Mouse (Mus musculus): Measurements from ENCODE around the gene Sh3gl2. TPM values are rescaled to one million over a fixed set of nuclear protein-coding genes. Genes with fewer than 3 reads are reported as not detected.

Sh3gl2 gene
- total and polyA plus RNA-seq, 3 experiments: 7.7 to 41.8 (median 27.7) TPM

DNA sequence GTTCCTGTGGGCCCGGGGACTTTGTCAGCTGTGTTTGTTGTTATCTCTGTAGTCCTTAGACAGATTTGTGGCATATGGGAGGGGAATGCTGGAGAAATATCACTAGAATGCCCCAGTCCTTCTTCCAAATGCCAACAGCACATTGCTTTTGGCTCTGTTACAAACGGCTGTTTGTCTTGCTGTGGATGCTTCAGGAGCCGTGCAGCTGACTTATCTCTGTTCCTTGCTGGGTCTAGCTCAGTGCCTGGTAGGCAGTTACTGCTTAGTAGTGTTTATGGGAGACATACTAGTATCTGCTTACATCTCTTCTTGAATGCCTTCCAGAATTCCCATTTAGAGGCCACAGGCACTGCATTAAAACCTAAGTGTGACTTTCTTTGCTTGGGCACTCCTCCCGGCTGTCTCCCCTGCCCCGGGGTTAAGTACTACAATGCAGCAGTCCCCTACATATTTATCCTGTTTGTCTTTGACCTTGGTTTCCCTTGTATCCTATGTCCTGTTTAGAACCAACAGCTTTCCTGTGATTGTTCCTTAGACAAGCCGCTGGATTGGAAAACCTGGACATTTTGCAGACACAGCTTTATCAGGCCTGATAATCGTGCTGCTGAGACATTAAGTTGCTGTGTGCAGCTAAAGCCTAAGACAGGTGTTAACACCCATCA lies 101.1 kb downstream of the Sh3gl2 start:
- peak; percentile 50 for DNase-seq

DNA sequence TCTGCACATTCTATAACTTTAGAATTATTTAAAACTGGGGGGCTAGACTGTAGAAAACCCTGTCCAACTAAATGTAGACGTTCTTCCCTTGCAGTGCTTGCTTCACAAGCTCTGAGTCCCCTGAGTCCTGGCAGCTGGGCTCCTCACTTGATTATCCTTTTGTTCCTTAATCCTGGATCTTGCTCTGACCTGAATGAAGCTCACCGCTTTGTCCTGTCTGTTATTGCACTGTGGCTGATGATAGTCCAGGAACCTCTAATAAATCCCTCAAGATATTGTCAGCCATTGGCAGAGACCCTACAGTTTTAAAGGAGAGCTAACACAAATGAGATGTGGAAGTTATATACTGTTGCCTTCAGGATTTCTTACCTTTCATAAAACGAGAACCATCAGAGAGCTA lies 114.2 kb downstream of the Sh3gl2 start:
- no peak for DNase-seq

DNA sequence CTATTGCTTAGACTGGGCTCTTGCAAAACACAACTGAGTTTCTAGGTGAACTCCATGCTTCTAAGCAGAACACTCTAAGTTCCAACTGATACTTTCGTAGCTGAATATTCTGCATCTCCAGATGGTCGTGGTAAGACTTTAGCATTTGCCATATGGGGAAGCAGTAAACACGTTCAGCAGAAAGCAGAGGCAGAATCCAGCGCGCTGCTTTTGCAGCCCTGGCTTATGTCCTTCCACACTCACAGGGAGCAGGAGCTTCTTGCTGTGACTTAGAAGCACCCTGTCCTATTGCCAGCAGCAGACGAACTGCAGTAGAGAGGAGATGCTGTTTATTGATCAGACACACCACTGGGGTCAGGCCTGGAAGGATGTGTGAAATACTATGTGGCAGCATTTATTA lies 120.5 kb downstream of the Sh3gl2 start:
- no peak for DNase-seq

DNA sequence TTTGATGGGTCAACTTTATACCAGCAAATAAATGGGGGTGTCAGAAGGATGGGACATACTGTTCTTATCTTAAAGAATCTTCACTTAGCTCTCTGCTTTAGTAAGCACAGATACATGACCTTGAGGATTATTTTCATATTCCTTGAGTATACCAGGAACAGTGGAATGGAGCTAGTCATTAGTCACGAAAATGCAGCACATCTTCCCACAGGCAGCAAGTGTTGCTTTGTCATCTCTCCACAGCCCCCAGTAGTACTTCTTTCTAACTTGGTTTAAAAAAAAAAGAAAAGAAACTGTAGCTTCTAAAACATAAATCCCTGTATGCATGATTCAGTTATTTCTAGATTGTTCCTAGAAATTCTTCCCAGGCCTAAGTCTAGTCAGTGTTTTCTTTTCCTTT lies 121.1 kb downstream of the Sh3gl2 start:
- DNase-seq: no peak

DNA sequence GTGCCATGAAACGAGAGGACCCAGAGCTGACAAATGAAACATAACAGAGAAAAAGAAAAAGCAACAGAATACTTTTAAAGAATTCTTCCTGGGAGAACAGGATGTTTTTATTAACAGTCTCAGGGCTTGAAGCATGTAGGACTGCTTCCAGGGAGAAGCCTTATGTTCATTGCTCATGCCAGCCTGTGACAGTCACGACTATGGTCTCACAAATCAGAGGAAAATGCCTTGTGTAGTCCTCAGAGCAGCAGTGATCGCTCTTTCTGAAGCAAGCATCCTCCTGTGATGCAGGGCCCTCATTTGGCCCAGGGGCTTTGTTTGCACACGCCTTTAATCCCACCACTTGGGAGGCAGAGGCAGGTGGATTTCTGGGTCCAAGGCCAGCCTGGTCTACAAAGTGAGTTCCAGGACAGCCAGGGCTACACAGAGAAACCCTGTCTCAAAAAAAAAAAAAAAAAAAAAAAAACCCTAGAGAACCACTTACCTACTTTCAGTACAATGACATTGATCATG lies 129.8 kb downstream of the Sh3gl2 start:
- no peak for DNase-seq

DNA sequence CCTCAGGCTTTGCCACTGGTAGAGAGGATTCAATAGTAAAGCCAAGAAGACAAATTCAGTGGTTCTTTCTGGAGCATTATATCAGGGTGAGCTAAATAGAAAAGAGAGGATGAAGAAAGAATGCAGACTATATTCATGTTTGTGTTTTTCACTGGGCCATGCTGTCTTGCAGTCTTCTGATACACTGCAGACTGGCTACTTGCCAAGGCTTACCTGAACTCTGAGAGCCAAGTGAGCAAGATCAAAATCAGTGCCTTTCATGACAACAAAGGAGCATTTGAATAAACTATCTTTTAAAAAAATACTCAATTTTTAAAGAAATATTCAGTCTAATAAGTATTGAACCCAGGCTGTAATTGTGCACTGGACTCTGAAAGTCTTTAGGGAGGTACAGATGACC lies 131.4 kb downstream of the Sh3gl2 start:
- DNase-seq: no peak

DNA sequence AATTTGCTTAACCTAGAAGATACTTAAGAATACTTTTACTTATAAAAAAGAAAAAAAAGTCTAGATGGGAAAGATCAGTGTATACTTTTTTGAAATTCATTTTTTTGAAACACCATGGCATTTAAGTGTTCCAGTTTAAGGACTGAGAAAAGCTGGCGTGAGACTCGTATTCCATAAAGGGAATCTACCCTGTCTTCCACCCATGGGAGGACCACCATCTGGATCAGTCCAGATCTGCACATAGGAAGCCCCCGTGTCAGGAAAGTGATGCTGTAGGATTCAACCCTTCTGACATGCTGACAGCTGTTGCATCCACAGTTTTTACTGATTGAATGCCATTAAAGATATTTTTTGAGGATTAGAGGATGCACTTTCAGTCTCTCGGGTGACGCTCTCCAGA lies 134.2 kb downstream of the Sh3gl2 start:
- DNase-seq: no peak

DNA sequence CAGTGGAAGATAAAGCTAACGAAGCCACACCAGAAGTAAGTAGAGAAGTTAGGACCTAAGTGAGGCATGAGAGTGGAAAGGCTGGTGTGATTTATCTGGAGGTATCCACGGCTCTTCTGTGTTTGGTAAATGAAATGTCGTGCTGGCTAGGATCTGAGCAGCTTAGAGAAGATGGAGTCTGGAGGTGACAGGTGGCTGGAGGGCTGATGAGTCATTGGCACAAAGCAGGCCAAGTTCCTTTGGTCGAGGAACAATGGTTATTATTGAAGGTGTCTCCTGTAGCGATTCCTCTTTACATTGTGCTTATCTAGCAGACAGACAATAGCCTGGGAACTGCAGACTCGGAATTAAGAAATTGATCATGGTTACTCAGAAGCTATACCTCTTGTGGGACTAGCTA lies 135.8 kb downstream of the Sh3gl2 start:
- DNase-seq: no peak

DNA sequence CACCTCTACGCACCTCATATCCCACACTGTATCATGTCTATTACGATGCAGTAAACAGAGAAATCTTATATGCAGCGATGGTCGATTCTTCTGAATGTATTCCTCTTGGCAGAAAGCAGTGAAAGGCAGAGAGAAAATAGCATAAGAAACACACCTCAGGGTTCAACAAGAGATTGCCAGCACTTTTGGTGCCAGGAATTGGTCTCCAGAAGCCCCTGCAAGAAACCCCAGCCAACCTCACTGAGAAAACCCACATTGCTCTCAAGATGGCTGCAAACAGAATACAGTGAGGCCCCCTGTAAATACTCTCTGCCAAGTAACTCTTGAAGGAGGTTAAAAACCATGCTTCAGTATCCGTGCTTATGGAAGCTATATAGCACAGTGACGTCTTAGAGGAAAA lies 141.0 kb downstream of the Sh3gl2 start:
- DNase-seq: no peak

DNA sequence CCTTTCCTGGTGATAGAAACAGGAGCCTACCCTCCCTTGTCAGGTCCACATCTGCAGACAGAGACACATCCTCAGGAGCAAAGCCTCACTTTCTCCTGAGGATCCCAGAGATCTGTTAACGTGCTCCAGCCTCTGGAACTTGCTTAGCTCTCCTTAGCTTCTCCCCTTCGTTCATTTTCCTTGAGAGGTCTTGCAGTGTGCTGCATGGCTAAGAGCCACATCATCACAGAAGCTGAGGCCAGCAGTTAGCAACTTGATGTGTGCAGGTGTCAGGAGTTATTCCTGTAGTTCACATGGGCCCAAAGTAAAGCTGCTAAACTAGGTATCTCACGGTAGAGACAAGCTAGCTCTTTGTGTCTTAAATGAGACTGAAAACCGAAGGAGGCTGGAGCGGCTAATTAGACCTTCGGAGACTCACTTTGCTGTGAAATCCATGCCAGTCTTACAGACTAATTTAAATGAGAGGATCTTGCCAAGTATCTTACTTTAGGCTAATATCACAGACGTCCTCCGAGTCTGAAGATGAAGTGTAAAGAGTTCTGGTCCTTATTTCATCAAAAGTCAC lies 143.2 kb downstream of the Sh3gl2 start:
- DNase-seq: no peak

DNA sequence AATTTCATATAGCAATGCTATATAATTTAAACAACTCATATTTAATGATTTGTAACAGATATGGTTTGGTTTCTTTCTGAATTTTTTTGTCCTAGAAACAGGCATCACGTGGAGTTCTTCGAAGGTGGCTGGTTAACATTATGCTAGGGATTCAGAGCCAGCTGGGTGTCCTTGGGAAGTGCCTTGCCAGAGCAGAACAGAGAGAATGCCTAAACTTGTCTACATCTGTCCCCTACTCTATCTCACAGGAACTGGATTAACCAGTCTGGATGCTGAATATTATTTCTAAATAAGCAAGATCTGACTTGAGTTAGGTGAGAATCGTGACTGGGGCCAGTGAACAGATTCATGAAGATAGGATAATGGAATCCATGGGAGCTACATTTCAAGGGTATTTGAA lies 157.7 kb downstream of the Sh3gl2 start:
- peak; percentile 26 for DNase-seq

DNA sequence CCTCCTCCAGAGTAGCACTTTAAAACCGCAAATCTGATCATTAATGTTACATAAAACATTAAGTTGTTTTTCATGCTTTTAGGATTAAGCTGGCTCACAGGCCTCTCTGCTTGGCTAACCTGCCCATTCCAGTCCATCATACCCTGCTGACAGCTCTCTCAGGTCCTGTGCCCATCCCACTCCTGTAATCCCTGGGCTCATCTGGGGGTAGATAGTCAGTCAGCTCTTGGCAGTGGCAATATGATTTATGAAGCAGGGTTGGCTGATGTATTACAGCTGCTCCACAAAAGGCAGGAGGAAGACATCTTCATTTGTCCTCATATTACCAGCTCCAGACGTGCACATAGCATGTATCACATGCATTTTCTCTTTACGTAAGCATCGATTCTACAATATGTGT lies 158.3 kb downstream of the Sh3gl2 start:
- no peak for DNase-seq

DNA sequence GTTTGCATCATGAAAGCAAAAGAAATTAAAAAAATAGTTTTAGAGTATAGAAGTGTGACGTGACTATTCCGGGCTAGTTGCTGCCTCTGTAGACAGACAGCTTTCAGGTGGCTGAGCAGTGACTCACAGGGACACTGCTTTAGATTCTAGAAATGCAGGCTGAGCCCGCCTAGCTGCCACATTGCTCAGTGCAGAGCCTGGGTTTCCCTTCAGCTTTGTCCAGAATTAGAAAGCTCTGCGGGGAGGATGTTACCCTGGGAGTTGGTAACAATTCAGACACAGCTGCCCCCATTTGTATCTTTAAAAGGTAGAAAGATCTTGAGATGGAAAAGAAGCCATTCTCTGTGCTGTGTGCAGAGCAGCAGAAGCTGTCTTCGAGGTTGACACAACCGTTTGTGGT lies 166.1 kb downstream of the Sh3gl2 start:
- DNase-seq: no peak

DNA sequence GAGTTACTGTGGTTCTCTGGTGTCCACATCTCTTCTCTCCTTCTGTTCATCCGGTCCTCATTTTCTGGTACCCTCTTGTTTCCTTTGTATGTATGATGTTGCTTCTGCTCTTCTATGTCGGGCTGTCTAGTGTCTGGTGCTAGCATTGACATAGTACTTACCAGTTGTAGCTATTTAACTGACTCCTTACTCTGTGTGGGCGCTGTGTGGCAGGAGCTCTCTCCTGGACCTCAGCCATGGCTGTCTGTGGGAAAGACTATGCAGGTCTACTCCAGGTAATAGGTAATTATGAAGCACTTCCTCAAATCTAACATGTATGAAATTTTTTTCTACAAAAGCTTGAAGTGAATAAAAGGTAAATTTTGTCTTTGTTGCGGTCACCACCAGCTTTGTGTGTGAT lies 169.9 kb downstream of the Sh3gl2 start:
- no peak for DNase-seq

DNA sequence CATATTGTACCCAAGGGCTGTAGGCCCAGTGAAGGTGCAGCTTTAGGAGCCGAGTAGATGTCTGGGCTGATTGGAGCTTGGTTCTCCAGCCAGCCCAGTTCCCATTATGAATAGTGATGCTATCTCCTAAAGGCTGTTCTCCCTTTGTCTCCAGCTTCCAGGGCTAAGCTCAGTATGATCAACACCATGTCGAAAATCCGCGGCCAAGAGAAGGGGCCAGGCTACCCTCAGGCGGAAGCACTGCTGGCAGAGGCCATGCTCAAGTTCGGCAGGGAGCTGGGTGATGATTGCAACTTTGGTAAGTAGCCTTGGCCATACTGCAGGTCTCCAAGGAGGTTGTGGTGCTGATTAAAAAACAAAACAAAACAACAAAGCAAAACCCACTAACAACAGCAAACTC lies 171.3 kb downstream of the Sh3gl2 start:
- DNase-seq: no peak

DNA sequence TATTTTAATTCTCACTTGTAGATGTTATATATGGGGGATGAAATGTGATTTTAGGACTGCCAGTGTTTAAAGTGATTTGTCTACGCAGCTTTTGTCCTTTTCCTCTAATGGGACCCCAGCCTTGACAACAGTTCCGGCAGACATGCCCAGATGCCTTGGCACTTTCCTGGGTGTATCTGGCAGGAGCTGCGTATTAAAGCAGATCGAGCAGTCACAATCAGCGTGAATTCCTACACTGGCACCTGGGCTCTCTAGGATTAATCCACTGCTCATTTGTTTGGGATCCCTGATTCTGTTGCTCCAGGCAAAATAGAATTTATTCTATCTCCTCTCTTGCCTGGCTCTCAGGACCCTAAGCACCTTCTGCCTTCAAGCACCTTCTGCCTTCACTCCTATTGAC lies 171.7 kb downstream of the Sh3gl2 start:
- DNase-seq: no peak

DNA sequence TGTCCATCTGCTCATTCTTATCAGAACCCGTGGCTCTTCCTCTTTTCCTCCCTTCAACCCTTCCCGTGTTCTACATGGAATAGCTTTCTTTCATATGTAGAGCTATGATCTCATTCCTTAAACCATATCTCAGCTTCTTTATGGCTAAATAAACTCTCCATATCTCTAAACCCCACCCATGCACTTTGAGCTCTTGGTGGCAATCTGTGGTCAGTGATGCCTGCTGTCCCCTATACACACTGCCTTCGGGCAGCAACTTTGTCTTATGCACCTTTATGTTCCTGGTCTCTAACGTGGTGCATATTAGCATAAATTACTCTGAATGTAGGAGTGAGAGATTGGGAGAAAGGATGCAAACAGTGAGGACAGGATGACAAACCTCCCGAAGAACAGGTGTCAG lies 180.3 kb downstream of the Sh3gl2 start:
- no peak for DNase-seq

DNA sequence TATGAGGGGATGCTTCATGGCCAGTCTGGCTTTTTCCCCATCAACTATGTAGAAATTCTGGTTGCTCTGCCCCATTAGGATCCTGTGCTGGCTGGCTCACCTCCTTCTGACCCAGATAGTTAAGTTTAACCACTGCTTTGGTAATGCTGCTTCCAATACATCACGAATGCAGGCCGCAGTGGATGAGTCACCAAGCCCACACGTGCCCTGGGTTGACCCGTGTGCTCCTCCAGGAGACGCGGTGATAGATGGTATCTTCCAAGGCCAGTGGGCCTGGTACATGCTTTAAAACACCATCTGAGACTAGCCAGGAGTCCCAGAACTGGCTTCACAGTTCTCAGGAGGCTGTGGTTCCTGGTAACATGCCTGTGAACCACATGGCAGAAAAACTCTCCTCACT lies 182.8 kb downstream of the Sh3gl2 start:
- DNase-seq: peak; percentile 81

DNA sequence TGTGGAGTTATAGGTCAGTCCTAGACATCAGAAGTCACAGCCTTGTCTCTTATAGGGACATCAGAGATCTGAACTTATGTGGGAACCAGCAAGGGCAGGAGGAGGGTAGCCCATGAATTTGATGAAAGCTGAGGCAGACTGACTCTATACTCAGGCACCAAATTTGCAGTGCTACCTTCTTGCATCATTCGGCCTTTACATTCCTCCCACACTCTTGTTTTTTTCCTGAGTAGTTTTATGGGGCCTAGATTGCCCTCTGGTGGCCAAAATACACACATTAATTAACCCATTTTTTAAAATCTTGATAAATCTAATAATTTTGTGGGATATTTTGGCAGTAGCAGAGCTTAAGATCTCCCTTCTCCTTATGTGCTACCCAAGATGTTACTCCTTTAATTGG lies 186.9 kb downstream of the Sh3gl2 start:
- peak; percentile 22 for DNase-seq

DNA sequence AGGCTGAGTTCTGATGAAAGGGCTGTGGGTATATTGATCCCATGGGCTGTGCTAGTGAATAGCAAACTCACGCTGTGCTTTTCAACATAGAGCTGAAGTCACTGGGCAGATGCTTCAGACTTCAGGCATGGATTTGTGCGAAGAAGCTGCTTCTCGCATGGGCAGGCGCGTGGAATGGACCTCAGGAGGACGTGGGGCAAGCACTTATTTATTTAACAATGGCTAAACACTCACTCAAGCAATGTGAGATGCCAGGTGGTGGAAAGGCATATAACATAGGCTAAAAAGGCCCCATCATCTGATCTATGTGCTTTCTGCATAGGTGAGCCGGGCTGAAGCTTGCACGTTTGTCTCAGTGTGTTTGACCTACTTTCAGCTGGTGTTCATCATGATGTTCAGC lies 193.8 kb downstream of the Sh3gl2 start:
- DNase-seq: no peak

DNA sequence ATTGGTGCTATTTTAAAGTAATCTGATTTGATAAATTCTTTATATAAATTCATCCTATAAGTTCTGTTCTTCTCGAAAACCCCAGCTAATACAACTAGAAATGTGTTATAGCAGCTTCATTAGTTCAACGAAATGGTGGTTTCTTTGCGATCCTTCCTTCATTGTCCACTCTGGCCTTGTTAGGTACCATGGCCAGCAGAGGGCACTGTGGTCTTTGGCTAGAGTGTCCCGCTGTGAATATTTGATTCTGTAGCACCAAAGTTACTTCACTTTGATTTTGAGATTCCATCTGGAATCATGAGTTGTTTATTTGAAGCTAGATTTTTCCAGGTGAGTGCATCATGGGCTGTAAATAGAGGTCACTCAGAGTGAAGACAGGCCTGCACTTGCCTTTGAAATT lies 197.9 kb downstream of the Sh3gl2 start:
- DNase-seq: peak; percentile 53

DNA sequence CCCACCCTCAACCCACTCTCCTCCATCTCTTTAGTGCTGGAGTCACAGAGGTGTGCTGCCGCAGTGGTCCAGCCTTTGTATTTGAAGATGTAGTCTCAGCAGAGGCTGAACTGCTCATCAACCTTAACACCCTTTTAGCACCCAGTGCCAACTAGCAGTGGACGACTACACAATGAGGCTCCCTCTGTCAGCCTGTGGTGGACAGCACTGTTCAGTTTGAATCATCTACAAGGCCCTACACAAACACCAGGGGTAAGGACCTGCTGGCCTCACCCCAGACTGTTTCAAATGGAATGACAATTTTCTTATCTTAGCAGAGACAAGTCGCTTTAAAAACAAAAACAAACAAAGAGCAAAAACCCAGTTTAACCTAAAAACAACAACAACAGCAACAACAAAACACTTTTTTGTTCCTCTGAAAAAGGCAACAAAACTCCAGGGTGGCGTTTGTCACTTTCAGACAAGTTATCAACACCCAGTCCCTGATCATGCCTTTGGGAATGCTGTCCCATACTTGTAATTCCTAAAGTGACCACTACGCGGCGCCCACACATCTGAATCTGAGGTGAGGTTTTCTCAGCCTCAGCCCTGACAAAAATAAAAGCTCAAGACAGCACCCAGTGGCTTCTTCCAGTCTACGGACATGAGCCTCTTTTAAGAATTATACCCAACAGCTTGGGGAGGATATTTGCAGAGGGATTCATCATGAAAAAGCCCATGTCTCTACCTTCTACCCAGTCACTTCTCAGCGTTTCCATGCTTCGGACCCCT lies 199.7 kb downstream of the Sh3gl2 start:
- peak; percentile 35 for DNase-seq

DNA sequence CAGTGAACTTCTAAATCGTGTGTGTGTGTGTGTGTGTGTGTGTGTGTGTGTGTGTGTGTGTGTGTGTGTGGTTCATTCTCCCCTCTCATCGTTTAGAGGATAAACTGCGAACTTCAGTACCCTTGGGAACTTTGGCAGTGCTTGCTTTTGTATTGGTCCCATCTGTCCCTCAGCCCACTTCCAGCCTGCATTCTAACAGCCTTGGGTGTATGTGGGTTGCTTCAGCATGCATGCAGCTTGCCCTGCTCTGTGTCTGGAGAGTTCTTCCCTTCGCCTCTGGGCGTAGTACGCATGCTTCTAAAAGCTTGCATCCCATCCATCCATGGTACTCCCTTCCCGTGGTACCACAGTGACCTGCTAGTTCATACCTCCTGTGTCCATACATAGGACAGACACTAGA lies 200.3 kb downstream of the Sh3gl2 start:
- no peak for DNase-seq

DNA sequence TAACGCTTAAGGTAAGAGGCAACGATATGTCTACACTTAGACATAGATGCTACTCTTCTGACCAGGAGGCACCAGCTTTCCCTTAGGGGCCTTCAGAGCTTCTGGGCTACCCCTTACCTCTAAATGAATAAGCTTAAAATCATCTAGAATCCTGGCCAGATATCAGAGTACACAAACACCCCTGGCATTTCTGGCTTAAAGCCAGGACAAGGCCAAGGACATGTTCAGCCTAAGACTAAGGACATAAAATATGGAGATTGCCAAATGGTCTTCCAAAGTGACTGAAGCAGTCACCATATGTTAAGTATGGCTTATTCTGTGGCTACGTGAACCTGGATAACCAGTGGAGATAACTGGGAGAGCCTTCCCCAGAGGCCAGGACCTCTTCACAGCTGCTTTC lies 211.5 kb downstream of the Sh3gl2 start:
- peak; percentile 78 for DNase-seq
